Mouse (Mus musculus): ENCODE measurements around the gene Gimap5.

Gimap5 gene

GRCm38 (mm10) chr6:48745959-48746889 is at the start of gene Gimap5:
TSS of gene Gimap5 (plus strand) at chr6:48746197.
- no peak for DNase-seq (ENCODE audit: low spot score in 2 of 2)

- no peak for DNase-seq (ENCODE audit: low spot score in 2 of 2)
Measured at GRCm38 (mm10) chr6:48696830-48697554, 49.0 kb upstream of the Gimap5 start.

GRCm38 (mm10) chr6:48697555-48697930 is 48.5 kb upstream of the Gimap5 start:
- no peak for DNase-seq (ENCODE audit: low spot score in 2 of 2)

GRCm38 (mm10) chr6:48698066-48698856 is 47.7 kb upstream of the Gimap5 start:
- no peak for DNase-seq (ENCODE audit: low spot score in 2 of 2)

- DNase-seq (ENCODE audit: low spot score in 2 of 2): no peak
Measured at GRCm38 (mm10) chr6:48698888-48699287, 47.1 kb upstream of the Gimap5 start.

- no peak for DNase-seq (ENCODE audit: low spot score in 2 of 2)
Measured at GRCm38 (mm10) chr6:48700251-48701075, 45.5 kb upstream of the Gimap5 start.

- DNase-seq (ENCODE audit: low spot score in 2 of 2): no peak
Measured at GRCm38 (mm10) chr6:48702146-48702545, 43.9 kb upstream of the Gimap5 start.

- DNase-seq (ENCODE audit: low spot score in 2 of 2): no peak
Measured at GRCm38 (mm10) chr6:48702601-48703000, 43.4 kb upstream of the Gimap5 start.

- no peak for DNase-seq (ENCODE audit: low spot score in 2 of 2)
Measured at GRCm38 (mm10) chr6:48704146-48704545, 41.9 kb upstream of the Gimap5 start.

- DNase-seq (ENCODE audit: low spot score in 2 of 2): no peak
Measured at GRCm38 (mm10) chr6:48706130-48706529, 39.9 kb upstream of the Gimap5 start.

GRCm38 (mm10) chr6:48718455-48718854 is 27.5 kb upstream of the Gimap5 start, which contains the start of the genes Gm28053 and Gimap7:
TSS of gene Gm28053 (plus strand) at chr6:48718607.
TSS of gene Gimap7 (plus strand) at chr6:48718621.
- no peak for DNase-seq (ENCODE audit: low spot score in 2 of 2)

- no peak for DNase-seq (ENCODE audit: low spot score in 2 of 2)
Measured at GRCm38 (mm10) chr6:48720326-48720725, 25.7 kb upstream of the Gimap5 start.

- DNase-seq (ENCODE audit: low spot score in 2 of 2): no peak
Measured at GRCm38 (mm10) chr6:48723468-48723867, 22.5 kb upstream of the Gimap5 start.

GRCm38 (mm10) chr6:48725476-48725875 is 20.5 kb upstream of the Gimap5 start:
- DNase-seq (ENCODE audit: low spot score in 2 of 2): no peak

GRCm38 (mm10) chr6:48727761-48728160 is 18.2 kb upstream of the Gimap5 start:
- DNase-seq (ENCODE audit: low spot score in 2 of 2): no peak

- DNase-seq (ENCODE audit: low spot score in 2 of 2): no peak
Measured at GRCm38 (mm10) chr6:48732864-48733304, 13.1 kb upstream of the Gimap5 start.

GRCm38 (mm10) chr6:48733660-48734059 is 12.3 kb upstream of the Gimap5 start:
- no peak for DNase-seq (ENCODE audit: low spot score in 2 of 2)

- no peak for DNase-seq (ENCODE audit: low spot score in 2 of 2)
Measured at GRCm38 (mm10) chr6:48737053-48737452, 8.9 kb upstream of the Gimap5 start.

- no peak for DNase-seq (ENCODE audit: low spot score in 2 of 2)
Measured at GRCm38 (mm10) chr6:48737688-48738087, 8.3 kb upstream of the Gimap5 start.

GRCm38 (mm10) chr6:48738961-48739779 is 6.8 kb upstream of the Gimap5 start, which contains the start of gene Gimap1:
TSS of gene Gimap1 (plus strand) at chr6:48739054.
- no peak for DNase-seq (ENCODE audit: low spot score in 2 of 2)
